Mouse (Mus musculus) MEL (cell line): ENCODE results near the gene Pvr. TPM values are rescaled to one million over a fixed set of nuclear protein-coding genes. Genes with fewer than 3 reads are reported as not detected.

Experiments
- DNase-seq: peaks from one replicate; pipeline ENCODE4 v3.0.0; 2011; ENCODE audit warnings: low read depth, low spot score
- H3K27ac ChIP-seq: 2 replicates; pipeline ENCODE4 v1.5.1; 2012; ENCODE audit warnings: low read depth, mild to moderate bottlenecking, control low read depth, low read length, moderate library complexity; ENCODE audit not compliant: control insufficient read depth
- H3K27me3 ChIP-seq, 2 experiments: fragments of 150-350 bp in 1 of 2; sonication (generic) in 1 of 2; 2 replicates each; pipeline ENCODE4 v1.6.1; 2012; ENCODE audit warnings: low read length in 2 of 2, mild to moderate bottlenecking in 2 of 2, improper control_type of control experiment in 1 of 2, moderate library complexity in 1 of 2; ENCODE audit not compliant: insufficient read depth in 2 of 2, control insufficient read depth in 1 of 2
- H3K36me3 ChIP-seq, 2 experiments: 2 replicates each; pipeline ENCODE4 v1.6.1; 2012 to 2014; ENCODE audit warnings: low read length in 2 of 2, improper control_type of control experiment in 1 of 2, inconsistent platforms in 1 of 2, mild to moderate bottlenecking in 1 of 2; ENCODE audit not compliant: insufficient read depth in 2 of 2, control insufficient read depth in 1 of 2
- H3K4me1 ChIP-seq, 2 experiments: fragments of 150-350 bp in 1 of 2; sonication (generic) in 1 of 2; 2 replicates each; pipeline ENCODE4 v1.6.1; 2012; ENCODE audit warnings: low read length in 2 of 2, improper control_type of control experiment in 1 of 2, mild to moderate bottlenecking in 1 of 2; ENCODE audit not compliant: insufficient read depth in 2 of 2, control insufficient read depth in 1 of 2
- H3K4me3 ChIP-seq, 2 experiments: fragments of 150-350 bp in 1 of 2; sonication (generic) in 1 of 2; 2 replicates each; pipeline ENCODE4 v1.5.1; 2012; ENCODE audit warnings: low read depth in 2 of 2, low read length in 2 of 2, mild to moderate bottlenecking in 2 of 2, moderate library complexity in 2 of 2, control low read depth in 1 of 2, improper control_type of control experiment in 1 of 2; ENCODE audit not compliant: control insufficient read depth in 1 of 2, insufficient read depth in 1 of 2
- H3K79me2 ChIP-seq: 2 replicates; pipeline ENCODE4 v1.6.1; 2012; ENCODE audit warnings: mild to moderate bottlenecking, low read length, moderate library complexity; ENCODE audit not compliant: control insufficient read depth, poor library complexity, insufficient read depth
- H3K9ac ChIP-seq: 2 replicates; pipeline ENCODE4 v1.6.1; 2012; ENCODE audit warnings: low read depth, mild to moderate bottlenecking, control low read depth, low read length, moderate library complexity; ENCODE audit not compliant: control insufficient read depth, poor library complexity, severe bottlenecking
- H3K9me3 ChIP-seq: fragments of 150-350 bp; sonication (generic); replicated peaks from 2 replicates; pipeline ENCODE4 v1.6.1; 2012; ENCODE audit warnings: mild to moderate bottlenecking, low read length, improper control_type of control experiment, moderate library complexity; ENCODE audit not compliant: insufficient read depth
- BHLHE40 ChIP-seq: IDR thresholded peaks from 2 replicates; pipeline ENCODE4 v1.6.1; 2012; ENCODE audit warnings: low read depth, mild to moderate bottlenecking, inconsistent platforms, low read length, improper control_type of control experiment, borderline replicate concordance
- CHD1 ChIP-seq: IDR thresholded peaks from 2 replicates; pipeline ENCODE4 v1.6.1; 2012; ENCODE audit warnings: low read depth, mild to moderate bottlenecking, inconsistent platforms, low read length, improper control_type of control experiment
- CHD2 ChIP-seq: IDR thresholded peaks from 2 replicates; pipeline ENCODE4 v1.6.1; 2011; ENCODE audit warnings: low read length, improper control_type of control experiment
- CTCF ChIP-seq, 3 experiments: IDR thresholded peaks in 2 of 3; conservative IDR thresholded peaks in 1 of 3; 2 replicates each; pipeline ENCODE4 v1.5.1; 2011 to 2012; ENCODE audit warnings: low read length in 3 of 3, low read depth in 2 of 3, mild to moderate bottlenecking in 2 of 3, improper control_type of control experiment in 1 of 3, inconsistent platforms in 1 of 3, mixed read lengths in 1 of 3, moderate library complexity in 1 of 3; ENCODE audit not compliant: control insufficient read depth in 1 of 3, insufficient read depth in 1 of 3, poor library complexity in 1 of 3, severe bottlenecking in 1 of 3
- GABPA ChIP-seq: IDR thresholded peaks from 2 replicates; pipeline ENCODE4 v1.6.1; 2012; ENCODE audit warnings: low read depth, mild to moderate bottlenecking, inconsistent platforms, low read length, improper control_type of control experiment, moderate library complexity
- GATA1 ChIP-seq: IDR thresholded peaks from 2 replicates; pipeline ENCODE4 v1.6.1; 2011; ENCODE audit warnings: low read depth, low read length, improper control_type of control experiment
- JUND ChIP-seq: IDR thresholded peaks from 2 replicates; pipeline ENCODE4 v1.6.1; 2011; ENCODE audit warnings: low read depth, mild to moderate bottlenecking, improper control_type of control experiment, low read length
- KAT2A ChIP-seq: conservative IDR thresholded peaks from 2 replicates; pipeline ENCODE4 v1.6.1; 2012; ENCODE audit warnings: low read depth, low read length, improper control_type of control experiment, inconsistent platforms
- MAFK ChIP-seq: IDR thresholded peaks from 2 replicates; pipeline ENCODE4 v1.6.1; 2011; ENCODE audit warnings: low read depth, mild to moderate bottlenecking, low read length, improper control_type of control experiment, borderline replicate concordance
- MAZ ChIP-seq: IDR thresholded peaks from 2 replicates; pipeline ENCODE4 v1.6.1; 2012; ENCODE audit warnings: low read depth, mild to moderate bottlenecking, inconsistent platforms, low read length, improper control_type of control experiment
- MEF2A ChIP-seq: IDR thresholded peaks from 2 replicates; pipeline ENCODE4 v1.6.1; 2014; ENCODE audit warnings: low read depth, mild to moderate bottlenecking, inconsistent platforms, low read length, improper control_type of control experiment; ENCODE audit not compliant: poor library complexity, insufficient replicate concordance, severe bottlenecking; ENCODE audit errors: extremely low read depth
- MXI1 ChIP-seq: IDR thresholded peaks from 2 replicates; pipeline ENCODE4 v1.6.1; 2011; ENCODE audit warnings: mild to moderate bottlenecking, low read depth, low read length, improper control_type of control experiment
- MYB ChIP-seq: IDR thresholded peaks from 2 replicates; pipeline ENCODE4 v1.6.1; 2011; ENCODE audit warnings: mild to moderate bottlenecking, low read depth, low read length, improper control_type of control experiment
- MYC ChIP-seq: IDR thresholded peaks from 2 replicates; pipeline ENCODE4 v1.6.1; 2011; ENCODE audit warnings: low read depth, mild to moderate bottlenecking, low read length, improper control_type of control experiment, moderate library complexity
- NRF1 ChIP-seq: IDR thresholded peaks from 2 replicates; pipeline ENCODE4 v1.6.1; 2014; ENCODE audit warnings: low read depth, mild to moderate bottlenecking, inconsistent platforms, low read length, improper control_type of control experiment, moderate library complexity; ENCODE audit not compliant: poor library complexity, insufficient read depth, severe bottlenecking
- POLR2AphosphoS5 ChIP-seq: IDR thresholded peaks from 2 replicates; pipeline ENCODE4 v1.6.1; 2012; ENCODE audit warnings: low read depth, borderline replicate concordance, mild to moderate bottlenecking, inconsistent platforms, low read length, moderate library complexity, mixed read lengths
- RAD21 ChIP-seq: IDR thresholded peaks from 2 replicates; pipeline ENCODE4 v1.6.1; 2011; ENCODE audit warnings: mild to moderate bottlenecking, low read depth, low read length, improper control_type of control experiment
- RCOR1 ChIP-seq: IDR thresholded peaks from 2 replicates; pipeline ENCODE4 v1.6.1; 2012; ENCODE audit warnings: low read depth, mild to moderate bottlenecking, inconsistent platforms, low read length, improper control_type of control experiment
- SIN3A ChIP-seq: IDR thresholded peaks from 2 replicates; pipeline ENCODE4 v1.6.1; 2012; ENCODE audit warnings: low read length, improper control_type of control experiment, inconsistent platforms
- SMC3 ChIP-seq: IDR thresholded peaks from 2 replicates; pipeline ENCODE4 v1.6.1; 2011; ENCODE audit warnings: low read depth, low read length, improper control_type of control experiment
- TBP ChIP-seq: IDR thresholded peaks from 2 replicates; pipeline ENCODE4 v1.8.0; 2011; ENCODE audit warnings: low read depth, low read length, improper control_type of control experiment
- TCF12 ChIP-seq: IDR thresholded peaks from 2 replicates; pipeline ENCODE4 v1.6.1; 2014; ENCODE audit warnings: low read depth, mild to moderate bottlenecking, inconsistent platforms, low read length, improper control_type of control experiment, moderate library complexity
- UBTF ChIP-seq: IDR thresholded peaks from 2 replicates; pipeline ENCODE4 v1.6.1; 2012; ENCODE audit warnings: low read depth, mild to moderate bottlenecking, inconsistent platforms, low read length, improper control_type of control experiment, moderate library complexity, borderline replicate concordance; ENCODE audit not compliant: insufficient read depth
- USF1 ChIP-seq: IDR thresholded peaks from 2 replicates; pipeline ENCODE4 v1.6.1; 2014; ENCODE audit warnings: low read depth, mild to moderate bottlenecking, inconsistent platforms, low read length, improper control_type of control experiment, moderate library complexity
- ZKSCAN1 ChIP-seq: IDR thresholded peaks from 2 replicates; pipeline ENCODE4 v1.6.1; 2012; ENCODE audit warnings: low read depth, mild to moderate bottlenecking, inconsistent platforms, low read length, improper control_type of control experiment, moderate library complexity
- ZMIZ1 ChIP-seq: IDR thresholded peaks from 2 replicates; pipeline ENCODE4 v1.6.1; 2012; ENCODE audit warnings: low read depth, mild to moderate bottlenecking, inconsistent platforms, low read length, improper control_type of control experiment, moderate library complexity
- polyA plus RNA-seq, 2 experiments: library from polyadenylated mRNA; stranded (reverse) in 1 of 2; unstranded in 1 of 2; fragments of >175 nt in 1 of 2; fragments of >200 nt in 1 of 2; gene quantifications; 2 replicates each; pipeline versions ENCODE4 v1.2.1 to v1.2.4; 2012; ENCODE audit warnings: low replicate concordance in 2 of 2, low read depth in 1 of 2; ENCODE audit not compliant: insufficient read length in 2 of 2, insufficient read depth in 1 of 2, missing spikeins in 1 of 2
- total RNA-seq: library from RNA; depleted of rRNA; stranded (reverse); fragments of 300-350 nt; gene quantifications from 2 replicates; pipeline ENCODE4 v1.2.3, GENCODE M21; 2012

The Pvr gene
- total and polyA plus RNA-seq, 3 experiments = not detected

DNA sequence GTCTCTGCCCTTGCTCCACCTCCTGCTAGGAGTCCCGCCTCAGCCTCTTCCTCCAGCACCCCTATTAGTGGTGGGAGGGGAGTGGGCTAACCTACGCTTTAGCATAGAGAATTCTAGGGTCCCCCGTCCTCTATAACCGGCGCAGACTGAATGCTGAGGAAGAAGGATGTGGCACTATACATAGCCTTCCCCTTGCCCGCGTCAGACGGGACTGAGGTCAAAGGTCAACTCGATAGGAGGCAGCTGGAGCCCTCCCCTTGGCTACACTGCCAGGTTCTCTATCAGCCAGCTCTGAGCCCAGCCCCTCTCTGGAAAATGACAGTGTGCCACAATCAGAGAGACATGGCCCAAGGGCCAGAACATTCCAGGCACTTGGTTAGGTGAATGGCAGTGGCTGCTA lies 29.6 kb upstream of the Pvr start, which contains the start of gene Igsf23:
Gene Igsf23, minus strand, starts transcription at position 168 of the 400 bp plus-strand sequence.
- no peak within 1 kb of the TSS for H3K4me3 ChIP-seq
- H3K36me3 ChIP-seq = no peaks in the 10 kb centered on the region
- H3K27ac ChIP-seq = no peak within 1 kb of the TSS
- no peaks in the 10 kb centered on the region for H3K27me3 ChIP-seq
- no peaks in the 10 kb centered on the region for H3K79me2 ChIP-seq
- no peak for DNase-seq
- H3K9me3 ChIP-seq = no peaks in the 10 kb centered on the region
- TF ChIP-seq RCOR1 (no peak), SMC3 (no peak), MYC (no peak)
- TF ChIP-seq, all 39 proteins: peak for 0
- Histone ChIP-seq H3K9ac (no peak within 1 kb of the TSS), H3K4me1 (no peaks in the 10 kb centered on the region)

DNA sequence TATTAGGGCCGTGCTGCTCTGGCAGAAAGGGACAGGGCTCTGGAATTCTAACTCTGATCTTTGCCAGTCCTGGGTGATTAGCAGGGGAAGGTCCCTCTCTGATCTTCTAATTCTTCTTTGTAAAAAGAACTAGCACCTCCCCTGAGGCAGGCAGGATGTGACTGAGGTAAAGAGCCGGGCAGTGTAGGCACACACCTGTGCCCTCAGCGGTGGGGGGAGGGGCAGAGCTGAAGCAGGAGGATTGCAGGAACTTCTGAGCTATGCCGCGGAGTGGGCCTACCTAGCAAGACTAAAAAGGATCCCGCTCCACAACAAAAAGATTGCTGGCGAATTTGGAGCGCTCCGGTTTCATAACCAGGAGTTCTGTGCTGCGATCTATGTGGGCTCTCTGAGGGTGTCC lies 29.0 kb upstream of the Pvr start:
- Histone ChIP-seq H3K36me3 (no peaks in the 10 kb centered on the region), H3K27me3 (no peaks in the 10 kb centered on the region), H3K9me3 (no peaks in the 10 kb centered on the region), H3K4me3 (no peak overlapping the region), H3K27ac (no peak overlapping the region), H3K4me1 (no peaks in the 10 kb centered on the region), H3K9ac (no peak overlapping the region), H3K79me2 (no peaks in the 10 kb centered on the region)
- DNase-seq = no peak
- TF ChIP-seq GABPA (no peak), KAT2A (no peak), MXI1 (no peak), JUND (no peak), MEF2A (no peak), UBTF (no peak), TBP (no peak), CHD2 (no peak), USF1 (no peak), SIN3A (no peak), POLR2AphosphoS5 (no peak), BHLHE40 (no peak), TCF12 (no peak), GATA1 (no peak)

DNA sequence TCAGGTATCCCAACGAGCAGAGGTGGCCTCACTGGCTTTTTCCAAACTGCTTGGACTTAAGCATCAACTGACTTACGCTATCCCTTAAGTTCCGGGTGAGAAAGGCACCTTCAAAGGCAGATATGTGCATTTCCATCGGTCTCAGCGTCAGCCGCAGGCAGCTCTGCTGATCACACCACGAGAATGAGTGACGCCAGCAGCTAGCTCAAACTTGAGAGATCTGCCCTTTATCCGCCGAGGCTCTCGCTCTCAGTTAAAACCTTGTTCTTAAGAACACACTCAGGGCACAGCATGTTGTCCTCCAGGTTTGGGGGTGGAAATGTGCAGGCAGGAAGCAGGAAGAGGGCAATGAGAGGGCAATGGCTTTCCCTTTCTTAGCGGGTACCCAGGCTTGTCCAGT lies 28.0 kb upstream of the Pvr start:
- H3K36me3 ChIP-seq = no peaks in the 10 kb centered on the region
- no peak overlapping the region for H3K27ac ChIP-seq
- TF ChIP-seq MAZ (no peak), ZMIZ1 (no peak), MAFK (no peak), ZKSCAN1 (no peak), GABPA (no peak), USF1 (no peak), NRF1 (no peak), SIN3A (no peak), UBTF (no peak), CTCF (IDR thresholded peaks at IDR 0.05 in 2 of 3, conservative IDR thresholded peaks at IDR 0.05 in 1 of 3; ENCODE audit: control insufficient read depth in 1 of 3, insufficient read depth in 1 of 3, low read depth in 2 of 3, low read length in 3 of 3, poor library complexity in 1 of 3, severe bottlenecking in 1 of 3) (no peak), MYB (no peak), MEF2A (no peak), RAD21 (no peak), CHD1 (no peak)
- H3K9me3 ChIP-seq = no peaks in the 10 kb centered on the region
- H3K4me3 ChIP-seq = no peak overlapping the region
- DNase-seq = no peak
- H3K4me1 ChIP-seq = no peaks in the 10 kb centered on the region
- no peaks in the 10 kb centered on the region for H3K27me3 ChIP-seq
- H3K9ac ChIP-seq = no peak overlapping the region
- no peaks in the 10 kb centered on the region for H3K79me2 ChIP-seq
